Mouse (Mus musculus) frontal cortex, postnatal 36 days (tissue): ENCODE data around the gene Prss56.

Experiments
- DNase-seq, 2 experiments: peaks; one replicate each; pipeline ENCODE4 v3.0.0; 2022; ENCODE audit warnings: low spot score in 2 of 2

The Prss56 gene

GRCm38 (mm10) chr1:87185526-87185925 lies 2.4 kb downstream of the Prss56 start:
- no peak for DNase-seq

DNA sequence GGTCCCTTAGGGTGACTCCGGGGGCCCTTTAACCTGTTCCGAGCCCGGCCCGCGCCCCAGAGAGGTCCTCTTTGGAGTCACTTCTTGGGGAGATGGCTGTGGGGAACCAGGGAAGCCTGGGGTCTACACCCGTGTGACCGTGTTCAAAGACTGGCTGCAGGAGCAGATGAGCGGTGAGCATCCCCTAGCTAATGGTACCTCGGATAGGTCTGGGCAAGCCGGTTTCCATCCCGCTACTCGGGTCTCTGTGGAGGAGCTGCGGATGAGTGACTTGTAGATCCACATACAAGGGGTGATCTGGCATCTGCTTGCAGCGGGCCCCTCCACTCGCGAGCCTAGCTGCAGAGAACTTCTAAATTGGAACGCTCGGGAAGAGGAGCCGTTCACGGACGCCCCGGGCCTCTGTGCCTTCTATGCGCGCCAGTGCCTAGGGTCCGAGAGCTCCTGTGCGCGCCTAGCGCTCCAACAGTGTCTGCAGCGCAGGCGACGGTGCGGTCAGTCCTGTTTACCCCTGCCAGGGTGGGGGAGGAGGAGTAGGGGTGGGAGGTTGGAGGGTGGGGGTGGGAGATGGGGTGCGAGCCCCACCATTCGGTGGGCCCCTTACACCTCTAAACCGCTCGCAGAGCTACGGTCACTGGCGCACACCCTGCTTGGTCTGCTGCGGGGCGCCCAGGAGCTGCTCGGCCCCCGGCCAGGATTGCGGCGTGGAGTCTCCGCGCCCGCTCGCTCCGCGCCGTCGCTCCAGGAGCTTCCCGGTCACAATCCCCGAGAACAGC lies 3.3 kb downstream of the Prss56 start:
- no peak for DNase-seq

DNA sequence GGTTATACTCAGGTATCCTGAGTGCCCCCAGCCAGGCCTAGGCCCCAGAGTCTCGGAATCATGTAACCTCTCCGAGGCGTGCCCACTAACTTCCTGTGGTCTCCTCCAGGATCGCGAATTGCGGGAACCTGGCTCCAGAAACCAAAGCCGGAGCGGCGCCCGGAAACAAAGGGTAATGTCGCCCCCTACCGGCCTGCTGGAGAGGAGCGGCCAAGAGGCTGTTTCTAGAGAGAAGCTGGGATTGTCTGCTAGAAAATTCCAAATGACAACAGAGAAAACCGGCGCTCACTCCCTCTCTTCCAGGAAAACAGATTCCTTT lies 3.9 kb downstream of the Prss56 start:
- DNase-seq: peak; percentile 66 to 80

DNA sequence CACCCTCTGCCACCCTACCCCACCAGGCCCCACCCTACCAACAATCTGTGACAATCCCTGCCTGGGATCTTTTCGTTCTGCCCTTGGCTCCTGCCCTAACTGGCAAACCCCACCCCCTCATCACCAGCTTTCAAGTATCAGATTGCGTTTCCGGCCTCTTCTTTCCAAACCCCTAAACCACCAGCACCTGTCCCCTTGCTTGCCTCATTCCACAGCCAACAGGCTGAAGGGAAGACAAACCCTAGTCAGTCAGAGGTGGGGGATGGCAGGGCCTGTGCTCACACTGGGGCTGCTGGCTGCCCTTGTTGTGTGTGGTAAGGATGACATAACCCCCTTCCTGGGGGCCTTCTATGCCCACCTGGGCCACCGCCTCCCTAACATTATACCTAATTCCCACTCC lies 7.3 kb downstream of the Prss56 start, which contains the start of gene Chrnd:
TSS of gene Chrnd (plus strand) at position 179 of the 400 bp plus-strand sequence.
- no peak for DNase-seq

DNA sequence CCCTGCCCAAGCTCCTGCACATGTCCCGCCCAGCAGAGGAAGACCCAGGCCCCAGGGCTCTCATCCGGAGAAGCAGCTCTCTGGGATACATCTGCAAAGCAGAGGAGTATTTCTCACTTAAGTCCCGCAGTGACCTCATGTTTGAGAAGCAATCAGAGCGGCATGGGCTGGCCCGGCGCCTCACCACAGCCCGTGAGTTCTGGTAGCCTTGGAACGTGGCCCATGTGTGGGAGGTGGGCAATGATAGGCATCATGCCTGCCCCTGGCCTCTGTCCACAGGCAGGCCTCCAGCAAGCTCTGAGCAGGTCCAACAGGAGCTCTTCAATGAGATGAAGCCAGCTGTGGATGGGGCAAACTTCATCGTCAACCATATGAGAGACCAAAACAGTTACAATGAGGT lies 14.2 kb downstream of the Prss56 start:
- no peak for DNase-seq

DNA sequence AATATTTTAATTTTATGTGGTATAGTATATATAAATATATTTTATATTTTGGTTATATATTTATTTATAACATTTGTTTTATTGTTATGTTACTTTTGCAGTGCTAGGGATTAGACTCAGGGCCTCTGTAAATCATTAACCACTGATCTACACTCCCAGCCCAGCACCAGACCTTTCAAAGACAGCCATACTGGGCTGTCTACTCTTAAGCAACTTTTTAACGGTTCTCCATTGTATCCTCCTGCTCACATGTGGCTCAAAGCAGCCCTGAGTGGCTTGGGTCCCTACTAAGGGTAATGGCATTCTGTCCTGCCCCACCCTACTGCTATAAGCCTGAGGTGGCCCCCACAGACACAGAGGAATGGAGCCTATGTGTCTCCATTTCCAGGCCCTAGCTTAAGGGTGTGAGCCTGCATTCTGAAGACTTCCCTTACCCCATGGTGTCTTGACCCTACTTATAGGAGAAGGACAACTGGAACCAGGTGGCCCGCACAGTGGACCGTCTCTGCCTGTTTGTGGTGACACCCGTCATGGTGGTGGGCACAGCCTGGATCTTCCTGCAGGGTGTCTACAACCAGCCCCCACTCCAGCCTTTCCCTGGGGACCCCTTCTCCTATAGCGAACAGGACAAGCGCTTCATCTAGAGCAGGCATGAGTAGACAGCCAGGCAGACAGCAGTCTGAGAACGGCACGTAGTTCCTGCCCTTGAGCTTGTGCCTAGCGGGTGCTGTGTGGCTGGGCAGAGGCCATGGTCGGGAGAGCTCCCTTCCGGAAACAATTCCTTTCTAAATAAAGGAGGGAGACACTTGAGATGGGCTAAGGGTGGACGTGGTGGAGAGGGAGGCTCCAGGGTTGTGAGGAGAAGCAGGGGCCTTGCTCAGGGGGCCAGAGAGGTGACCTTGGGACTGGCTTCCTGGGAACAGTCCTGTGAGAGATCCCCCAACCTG lies 15.3 kb downstream of the Prss56 start:
- DNase-seq: no peak

DNA sequence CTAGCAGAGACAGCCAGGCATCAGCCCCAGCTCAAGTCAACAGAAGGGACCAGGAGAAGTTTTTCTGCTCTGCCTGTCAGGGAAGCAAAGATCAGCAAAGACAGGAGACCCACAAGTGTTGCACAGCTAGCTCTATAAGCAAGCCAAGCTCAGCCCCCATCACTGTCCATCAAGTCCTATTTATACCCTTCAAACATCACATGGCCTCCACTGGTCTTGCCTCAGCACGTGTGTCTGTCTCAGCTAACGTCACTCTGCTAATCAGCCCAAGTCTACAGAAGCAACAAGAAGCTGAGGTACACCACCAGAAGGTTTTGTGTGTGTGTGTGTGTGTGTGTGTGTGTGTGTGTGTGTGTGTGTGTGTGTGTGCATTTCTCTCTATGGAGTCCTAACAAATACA lies 17.7 kb downstream of the Prss56 start:
- DNase-seq: no peak

GRCm38 (mm10) chr1:87201848-87202247 lies 18.7 kb downstream of the Prss56 start:
- DNase-seq: no peak

DNA sequence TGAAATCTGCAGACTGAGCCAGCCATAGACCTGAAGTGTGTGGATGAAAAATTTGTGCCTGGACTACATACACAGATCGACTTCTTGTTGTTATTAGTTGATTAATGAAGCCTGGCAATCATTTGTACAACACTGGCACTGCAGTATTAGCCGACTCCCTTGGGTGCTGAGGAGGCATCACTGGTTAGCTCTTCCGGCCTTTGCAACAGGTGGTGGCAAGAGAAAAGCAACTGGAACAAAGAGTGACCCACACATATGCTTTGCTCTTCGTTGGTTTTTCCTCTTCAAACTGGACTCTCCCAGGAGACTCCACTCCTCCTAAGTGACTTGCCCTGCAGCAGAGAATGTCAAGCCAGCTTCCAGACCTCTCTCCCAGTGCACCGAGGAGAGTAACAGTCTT lies 20.7 kb downstream of the Prss56 start:
- no peak for DNase-seq

DNA sequence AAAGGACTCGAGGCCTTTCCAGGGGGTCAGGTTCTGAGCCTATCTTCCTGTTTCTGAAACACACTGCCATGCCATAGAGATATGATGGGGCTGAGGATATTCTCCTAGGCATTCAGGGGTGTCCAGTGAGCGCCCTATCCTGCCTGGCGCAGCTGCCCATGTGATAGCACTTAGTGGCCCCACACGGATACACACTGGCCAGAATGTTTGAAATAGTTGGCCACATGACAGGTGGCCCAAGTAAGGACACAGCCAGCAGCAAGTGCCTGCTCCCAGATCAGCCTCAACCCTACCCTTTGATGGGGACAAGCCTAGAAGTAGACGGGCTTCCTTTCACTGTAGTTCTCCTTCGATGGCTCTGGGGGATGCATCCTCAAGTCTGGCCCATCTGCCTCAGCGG lies 21.4 kb downstream of the Prss56 start, which contains the start of gene Chrng:
TSS of gene Chrng (plus strand) at position 193 of the 400 bp plus-strand sequence.
- no peak for DNase-seq

GRCm38 (mm10) chr1:87205038-87205437 lies 21.9 kb downstream of the Prss56 start:
- no peak for DNase-seq

- DNase-seq: no peak
These were observed 22.4 kb downstream of the Prss56 start for GRCm38 (mm10) chr1:87205502-87205901.

DNA sequence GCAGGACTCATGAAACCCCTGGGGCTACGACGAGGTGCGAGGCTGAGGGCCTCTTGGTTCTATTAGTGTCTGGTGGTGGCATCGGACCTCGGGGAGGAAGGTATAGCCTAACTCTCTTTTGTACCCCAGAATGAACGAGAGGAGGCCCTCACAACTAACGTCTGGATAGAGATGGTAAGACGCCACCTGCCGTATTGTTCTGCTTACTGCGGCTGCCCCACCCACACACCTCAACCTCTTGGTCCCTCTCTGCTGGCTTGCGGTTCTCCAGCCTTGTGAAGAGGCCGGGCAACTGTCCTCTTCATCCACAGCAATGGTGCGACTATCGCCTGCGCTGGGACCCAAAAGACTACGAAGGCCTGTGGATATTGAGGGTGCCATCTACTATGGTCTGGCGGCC lies 23.2 kb downstream of the Prss56 start:
- no peak for DNase-seq

DNA sequence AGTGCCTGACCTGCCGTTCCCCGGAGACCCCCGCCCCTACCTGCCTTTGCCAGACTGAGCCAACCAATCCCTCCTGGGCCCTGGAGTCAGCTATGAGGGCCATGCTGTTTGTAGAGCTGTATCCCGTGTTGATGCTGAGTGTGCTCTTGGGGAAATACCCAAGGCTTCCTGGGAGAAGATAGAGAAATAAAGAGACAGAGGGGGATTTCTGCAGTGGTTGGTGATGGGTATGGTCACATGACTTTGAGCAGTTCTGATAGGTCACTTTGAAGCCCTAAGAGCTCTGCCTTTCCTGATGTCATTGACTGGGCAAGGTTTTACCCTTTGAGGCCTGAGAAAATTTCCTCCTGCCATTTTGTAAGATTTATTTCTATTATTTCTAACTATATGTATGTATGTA lies 28.3 kb downstream of the Prss56 start:
- no peak for DNase-seq

- DNase-seq: peak; percentile 86 to 92
These were observed 30.9 kb downstream of the Prss56 start, which contains the start of gene Eif4e2 for GRCm38 (mm10) chr1:87213735-87214704. Eif4e2 (plus strand) TSS chr1:87213914.

GRCm38 (mm10) chr1:87214748-87215147 lies 31.6 kb downstream of the Prss56 start:
- no peak for DNase-seq

GRCm38 (mm10) chr1:87217938-87218337 lies 34.8 kb downstream of the Prss56 start:
- DNase-seq: peak in 1 of 2 experiments; percentile 14

GRCm38 (mm10) chr1:87225739-87226138 lies 42.6 kb downstream of the Prss56 start:
- no peak for DNase-seq

- no peak for DNase-seq
These were observed 43.5 kb downstream of the Prss56 start for GRCm38 (mm10) chr1:87226409-87227159.

DNA sequence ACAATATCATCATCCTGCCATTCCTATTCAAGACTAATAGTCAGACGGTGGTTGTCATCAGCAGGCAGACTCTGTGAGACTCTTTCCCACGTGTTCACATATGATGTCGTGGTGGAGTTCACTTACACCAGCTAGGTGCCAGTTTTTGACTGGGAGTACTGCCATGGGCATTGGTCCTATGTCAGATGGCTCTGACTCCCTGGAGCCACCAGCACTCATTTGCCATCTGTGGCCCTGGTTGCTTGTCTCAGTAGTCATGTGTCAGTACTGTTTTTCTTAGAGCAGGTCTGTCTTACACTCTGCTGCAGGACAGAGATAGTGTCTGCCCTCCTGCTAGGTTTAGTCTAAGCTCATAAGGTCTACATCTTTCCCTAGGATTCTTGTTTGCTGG lies 44.0 kb downstream of the Prss56 start:
- no peak for DNase-seq

DNA sequence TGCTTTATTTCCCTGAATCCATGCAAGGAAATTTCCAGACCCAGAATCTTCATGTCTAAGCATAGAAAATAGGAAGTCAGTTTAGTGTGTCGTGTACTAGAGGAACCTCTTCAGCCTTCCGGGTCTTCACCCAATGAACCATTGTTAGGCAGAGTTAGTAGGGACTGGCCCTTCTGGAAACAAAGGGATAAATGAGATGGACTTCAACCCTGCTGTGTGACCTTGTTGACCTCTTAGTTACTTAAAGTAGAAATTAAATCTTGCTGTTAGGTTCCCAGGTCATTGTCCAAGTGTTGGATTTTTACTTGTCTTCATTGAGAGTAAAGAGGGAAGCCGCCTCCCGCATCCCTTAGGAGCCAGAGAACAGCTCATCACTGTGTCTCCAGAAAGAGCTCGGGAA lies 47.5 kb downstream of the Prss56 start:
- DNase-seq: no peak
